Mouse (Mus musculus): Measurements from ENCODE around the gene 2010111I01Rik. TPM values are rescaled to one million over a fixed set of nuclear protein-coding genes. Genes with fewer than 3 reads are reported as not detected.
"Not testable (repeated sequence)": the region's sequence is repeated elsewhere in the genome, so short reads cannot be mapped to it uniquely, and the experiment has no call there.

Gene 2010111I01Rik
- total and polyA plus RNA-seq, 3 experiments = 26.3 to 32.7 TPM; not detected in 1

DNA sequence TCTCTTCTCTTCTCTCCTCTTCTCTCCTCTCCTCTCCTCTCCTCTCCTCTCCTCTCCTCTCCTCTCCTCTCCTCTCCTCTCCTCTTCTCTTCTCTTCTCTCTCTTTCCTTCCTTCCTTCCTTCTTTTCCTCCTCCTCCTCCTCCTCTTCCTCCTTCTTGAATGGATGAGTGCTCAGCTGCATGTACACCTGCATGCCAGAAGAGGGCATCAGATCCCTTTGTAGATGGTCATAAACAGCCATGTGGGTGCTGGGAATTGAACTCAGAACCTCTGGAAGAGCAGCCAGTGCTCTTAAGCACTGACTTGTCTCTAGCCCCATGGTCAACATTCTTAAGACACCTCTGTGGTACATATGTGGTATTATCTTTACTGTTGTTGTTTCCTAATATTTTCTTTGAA, 269.8 kb downstream of the 2010111I01Rik start:
- not testable (repeated sequence) for H3K79me2 ChIP-seq (ENCODE audit: control insufficient read depth, insufficient read depth, low read length, poor library complexity); H3K9ac ChIP-seq (ENCODE audit: control insufficient read depth, low read depth, low read length, poor library complexity, severe bottlenecking); DNase-seq (ENCODE audit: low read depth, low spot score); H3K36me3 ChIP-seq (ENCODE audit: control insufficient read depth in 1 of 2, insufficient read depth in 2 of 2, low read length in 2 of 2); H3K4me3 ChIP-seq (ENCODE audit: control insufficient read depth in 1 of 2, insufficient read depth in 1 of 2, low read depth in 2 of 2, low read length in 2 of 2); H3K4me1 ChIP-seq (ENCODE audit: control insufficient read depth in 1 of 2, insufficient read depth in 2 of 2, low read length in 2 of 2); H3K9me3 ChIP-seq (replicated peaks; ENCODE audit: insufficient read depth, low read length); H3K27me3 ChIP-seq (ENCODE audit: control insufficient read depth in 1 of 2, insufficient read depth in 2 of 2, low read length in 2 of 2); H3K27ac ChIP-seq (ENCODE audit: control insufficient read depth, low read depth, low read length)
- TF ChIP-seq ZC3H11A (IDR thresholded peaks at IDR 0.05; ENCODE audit: low read depth, low read length) (peak; percentile 38; the same call in 1 of the 2 replicates), SMC3 (IDR thresholded peaks at IDR 0.05; ENCODE audit: low read depth, low read length) (peak; percentile 55), RAD21 (IDR thresholded peaks at IDR 0.05; ENCODE audit: low read depth, low read length) (peak; percentile 45), CTCF (IDR thresholded peaks at IDR 0.05 in 2 of 3, conservative IDR thresholded peaks at IDR 0.05 in 1 of 3; ENCODE audit: control insufficient read depth in 1 of 3, insufficient read depth in 1 of 3, low read depth in 2 of 3, low read length in 3 of 3, poor library complexity in 1 of 3, severe bottlenecking in 1 of 3) (peak; percentile 29 to 45 (median 40); a peak in 5 of 6 replicates)

DNA sequence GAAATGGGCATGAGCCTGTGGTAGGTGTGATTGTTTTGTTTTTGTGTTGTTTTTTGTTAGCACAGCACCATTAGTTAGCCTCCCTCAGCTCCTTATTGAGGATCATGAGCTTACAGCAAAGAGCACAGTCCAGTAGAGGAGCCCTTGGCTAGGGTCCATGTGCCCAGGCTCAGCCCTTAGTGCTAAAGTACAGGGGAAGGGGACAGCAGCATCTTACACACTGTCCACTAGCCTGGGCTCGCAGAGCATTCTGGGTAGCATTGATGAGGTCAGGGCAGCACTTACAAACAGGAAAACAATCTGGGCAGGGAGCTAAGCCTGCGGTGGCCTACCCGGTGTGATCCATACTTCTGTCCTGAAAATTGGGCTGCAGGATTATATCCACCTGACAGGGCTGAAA, 270.9 kb downstream of the 2010111I01Rik start:
- Histone ChIP-seq H3K4me1 (ENCODE audit: control insufficient read depth in 1 of 2, insufficient read depth in 2 of 2, low read length in 2 of 2) (peaks cover 0 to 7% of the 10 kb centered on the region in 2 experiments; a peak in 2 of 4 replicates), H3K9ac (ENCODE audit: control insufficient read depth, low read depth, low read length, poor library complexity, severe bottlenecking) (no peak overlapping the region), H3K9me3 (replicated peaks; ENCODE audit: insufficient read depth, low read length) (no peaks in the 10 kb centered on the region), H3K4me3 (ENCODE audit: control insufficient read depth in 1 of 2, insufficient read depth in 1 of 2, low read depth in 2 of 2, low read length in 2 of 2) (no peak overlapping the region), H3K79me2 (ENCODE audit: control insufficient read depth, insufficient read depth, low read length, poor library complexity) (peaks cover 3% of the 10 kb centered on the region; the same call in 1 of the 2 replicates), H3K36me3 (ENCODE audit: control insufficient read depth in 1 of 2, insufficient read depth in 2 of 2, low read length in 2 of 2) (peaks cover 0 to 5% of the 10 kb centered on the region in 2 experiments; a peak in 2 of 4 replicates), H3K27ac (ENCODE audit: control insufficient read depth, low read depth, low read length) (no peak overlapping the region), H3K27me3 (ENCODE audit: control insufficient read depth in 1 of 2, insufficient read depth in 2 of 2, low read length in 2 of 2) (no peaks in the 10 kb centered on the region)
- DNase-seq (ENCODE audit: low read depth, low spot score) = no peak
- TF ChIP-seq MXI1 (IDR thresholded peaks at IDR 0.05; ENCODE audit: low read depth, low read length) = no peak
- TF ChIP-seq POLR2AphosphoS2 (IDR thresholded peaks at IDR 0.05; ENCODE audit: low read length) = no peak
- no peak for TF ChIP-seq MYC (IDR thresholded peaks at IDR 0.05; ENCODE audit: low read depth, low read length)
- no peak for TF ChIP-seq CTCF (IDR thresholded peaks at IDR 0.05 in 2 of 3, conservative IDR thresholded peaks at IDR 0.05 in 1 of 3; ENCODE audit: control insufficient read depth in 1 of 3, insufficient read depth in 1 of 3, low read depth in 2 of 3, low read length in 3 of 3, poor library complexity in 1 of 3, severe bottlenecking in 1 of 3)
- no peak for TF ChIP-seq ZMIZ1 (IDR thresholded peaks at IDR 0.05; ENCODE audit: low read depth, low read length)
- no peak for TF ChIP-seq CHD2 (IDR thresholded peaks at IDR 0.05; ENCODE audit: low read length)
- no peak for TF ChIP-seq E2F4 (IDR thresholded peaks at IDR 0.05; ENCODE audit: borderline replicate concordance, low read depth, low read length)
- TF ChIP-seq MAZ (IDR thresholded peaks at IDR 0.05; ENCODE audit: low read depth, low read length) = no peak
- no peak for TF ChIP-seq ZKSCAN1 (IDR thresholded peaks at IDR 0.05; ENCODE audit: low read depth, low read length)
- TF ChIP-seq USF2 (IDR thresholded peaks at IDR 0.05; ENCODE audit: borderline replicate concordance in 1 of 2, insufficient read depth in 1 of 2, low read depth in 1 of 2, low read length in 2 of 2) = no peak
- no peak for TF ChIP-seq TCF12 (IDR thresholded peaks at IDR 0.05; ENCODE audit: low read depth, low read length)
- TF ChIP-seq ETS1 (IDR thresholded peaks at IDR 0.05; ENCODE audit: low read depth, low read length) = no peak
- TF ChIP-seq POLR2A (IDR thresholded peaks at IDR 0.05; ENCODE audit: control insufficient read depth in 1 of 2, insufficient read depth in 1 of 2, low read depth in 1 of 2, low read length in 2 of 2, poor library complexity in 1 of 2) = no peak
- no peak for TF ChIP-seq SIN3A (IDR thresholded peaks at IDR 0.05; ENCODE audit: low read length)
- TF ChIP-seq NELFE (IDR thresholded peaks at IDR 0.05; ENCODE audit: low read depth, low read length) = no peak
- TF ChIP-seq TAL1 (IDR thresholded peaks at IDR 0.05; ENCODE audit: low read length) = no peak
- no peak for TF ChIP-seq ZC3H11A (IDR thresholded peaks at IDR 0.05; ENCODE audit: low read depth, low read length)
- no peak for TF ChIP-seq HCFC1 (IDR thresholded peaks at IDR 0.05; ENCODE audit: low read depth, low read length)
- no peak for TF ChIP-seq TBP (IDR thresholded peaks at IDR 0.05; ENCODE audit: low read depth, low read length)
- TF ChIP-seq POLR2AphosphoS5 (IDR thresholded peaks at IDR 0.05; ENCODE audit: borderline replicate concordance, low read depth, low read length) = no peak

Measured in MEL (cell line).